17 mouse cellular contexts compared by ENCODE assay signal in the genomic region with DNA sequence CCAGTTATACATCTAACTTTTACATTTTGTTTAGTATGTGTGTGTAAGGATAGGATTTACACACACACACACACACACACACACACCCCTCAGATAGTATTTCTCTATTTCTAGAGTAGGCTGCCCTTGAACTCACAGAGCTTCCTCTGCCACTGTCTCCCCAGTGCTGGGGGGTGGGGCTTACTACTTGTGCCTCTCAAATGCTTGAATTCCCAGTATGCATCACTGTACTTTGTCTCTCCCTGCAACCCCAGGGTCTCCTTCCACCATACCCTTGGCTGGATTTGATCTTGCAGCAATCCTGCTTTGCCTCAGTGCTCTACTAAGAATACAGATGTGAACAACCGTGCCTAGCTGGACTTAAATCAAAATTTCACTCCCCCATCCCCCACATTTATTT. TPM values are rescaled to one million over a fixed set of nuclear protein-coding genes. Genes with fewer than 3 reads are reported as not detected.
DNase-seq lines count a peak whose midpoint lies in the region; ATAC-seq and TF ChIP-seq lines count a peak whose summit lies in the region.
"Had no signal": no experiment of that assay in that cellular context is flagged by ENCODE, and none has a peak within 500 bp of the region (broad histone marks: within the 10 kb centered on the region; RNA-seq: fewer than 3 reads in every experiment).

No protein-coding gene starts in this region.

- WGBS in heart, adult 2 months, result 46% methylated on average over 1 of the region's 1 CpGs
- 71% methylated on average over 1 of the region's 1 CpGs for WGBS in heart, embryonic 11.5 days (ENCODE audit: insufficient replicate concordance)
- 67% methylated on average over 1 of the region's 1 CpGs for WGBS in kidney, embryonic 15.5 days
- WGBS in intestine, embryonic 15.5 days, result 75% methylated on average over 1 of the region's 1 CpGs
- whole genome bisulfite sequencing in forebrain, embryonic 15.5 days, result 82% methylated on average over 1 of the region's 1 CpGs

- no peak for DNase-seq in heart, adult 2 months
- DNase-seq in kidney, adult 9 months, result no peak
- no peak for DNase-seq in adrenal gland, adult 18-20 months (ENCODE audit: low spot score in 2 of 2)
- DNase-seq: cerebellum, postnatal 36 days; right cerebral cortex, postnatal 4 days had no signal

- no peaks in the 10 kb centered on the region for H3K9me3 ChIP-seq in heart, embryonic 11.5 days (replicated peaks; ENCODE audit: control insufficient read depth, low read length)
- H3K9me3 ChIP-seq in kidney, embryonic 15.5 days (replicated peaks), result no peaks in the 10 kb centered on the region
- no peaks in the 10 kb centered on the region for H3K9me3 ChIP-seq in ES-Bruce4 (replicated peaks; ENCODE audit: control insufficient read depth, insufficient read depth, low read length, poor library complexity, severe bottlenecking)
- no peaks in the 10 kb centered on the region for H3K9me3 ChIP-seq in intestine, embryonic 15.5 days
- H3K9me3 ChIP-seq in forebrain, embryonic 15.5 days, result no peaks in the 10 kb centered on the region
- H3K9me3 ChIP-seq: limb, embryonic 10.5 days; midbrain, embryonic 12.5 days had no signal

- peaks cover 28% of the 10 kb centered on the region for H3K4me1 ChIP-seq in heart, adult 2 months (ENCODE audit: control insufficient read depth, insufficient read depth, low read length)
- H3K4me1 ChIP-seq in heart, embryonic 11.5 days (ENCODE audit: control insufficient read depth, insufficient read depth, low read length), result peaks cover 33% of the 10 kb centered on the region
- peaks cover 34% of the 10 kb centered on the region for H3K4me1 ChIP-seq in kidney, embryonic 15.5 days
- peaks cover 5% of the 10 kb centered on the region for H3K4me1 ChIP-seq in ES-Bruce4 (ENCODE audit: control insufficient read depth, insufficient read depth, low read length)
- peaks cover 22% of the 10 kb centered on the region for H3K4me1 ChIP-seq in intestine, embryonic 15.5 days (replicated peaks)
- H3K4me1 ChIP-seq in forebrain, embryonic 15.5 days, result peaks cover 8% of the 10 kb centered on the region; the same call in 1 of the 2 replicates

- H3K36me3 ChIP-seq in heart, adult 2 months (ENCODE audit: control insufficient read depth, insufficient read depth, low read length), result peaks cover 12% of the 10 kb centered on the region
- H3K36me3 ChIP-seq in heart, embryonic 11.5 days (ENCODE audit: control insufficient read depth, insufficient read depth, low read length), result 0 out of 2 replicates have a peak, but pooled peaks cover 4% of the 10 kb centered on the region
- peaks cover 32% of the 10 kb centered on the region for H3K36me3 ChIP-seq in kidney, embryonic 15.5 days
- peaks cover 10% of the 10 kb centered on the region for H3K36me3 ChIP-seq in ES-Bruce4 (ENCODE audit: control insufficient read depth, insufficient read depth, low read length, poor library complexity, severe bottlenecking)
- peaks cover 8% of the 10 kb centered on the region for H3K36me3 ChIP-seq in intestine, embryonic 15.5 days
- no peaks in the 10 kb centered on the region for H3K36me3 ChIP-seq in forebrain, embryonic 15.5 days
- H3K36me3 ChIP-seq: limb, embryonic 10.5 days; midbrain, embryonic 12.5 days had no signal

- no peak for TF ChIP-seq CTCF in heart, adult 2 months (IDR thresholded peaks at IDR 0.05)
- TF ChIP-seq CTCF in ES-Bruce4 (IDR thresholded peaks at IDR 0.05; ENCODE audit: low read depth, low read length), result no peak

- H3K79me2 ChIP-seq in heart, adult 2 months (replicated peaks; ENCODE audit: control insufficient read depth, insufficient read depth, low read length), result no peaks in the 10 kb centered on the region

- H3K27me3 ChIP-seq in heart, adult 2 months (ENCODE audit: control insufficient read depth, insufficient read depth, low read length), result no peaks in the 10 kb centered on the region
- no peaks in the 10 kb centered on the region for H3K27me3 ChIP-seq in heart, embryonic 11.5 days (ENCODE audit: control insufficient read depth, insufficient read depth, low read length)
- H3K27me3 ChIP-seq in kidney, embryonic 15.5 days, result no peaks in the 10 kb centered on the region
- H3K27me3 ChIP-seq in ES-Bruce4 (ENCODE audit: control insufficient read depth, insufficient read depth, low read length, poor library complexity, severe bottlenecking), result no peaks in the 10 kb centered on the region
- no peaks in the 10 kb centered on the region for H3K27me3 ChIP-seq in intestine, embryonic 15.5 days (replicated peaks)
- no peaks in the 10 kb centered on the region for H3K27me3 ChIP-seq in forebrain, embryonic 15.5 days
- H3K27me3 ChIP-seq: midbrain, embryonic 12.5 days had no signal

- TF ChIP-seq POLR2A in heart, adult 2 months (IDR thresholded peaks at IDR 0.05; ENCODE audit: insufficient read depth, low read depth, low read length), result no peak
- no peak for TF ChIP-seq POLR2A in ES-Bruce4 (IDR thresholded peaks at IDR 0.05; ENCODE audit: insufficient read depth, low read length)

- TF ChIP-seq EP300 in heart, adult 2 months (IDR thresholded peaks at IDR 0.05; ENCODE audit: insufficient read depth, low read depth, low read length), result no peak
- no peak for TF ChIP-seq EP300 in ES-Bruce4 (IDR thresholded peaks at IDR 0.05; ENCODE audit: insufficient read depth, low read depth, low read length)

- H3K4me3 ChIP-seq in heart, adult 2 months, result no peak overlapping the region
- H3K4me3 ChIP-seq in heart, embryonic 11.5 days (ENCODE audit: low read depth, low read length), result no peak overlapping the region
- no peak overlapping the region for H3K4me3 ChIP-seq in kidney, embryonic 15.5 days (replicated peaks)
- no peak overlapping the region for H3K4me3 ChIP-seq in ES-Bruce4 (ENCODE audit: low read depth, low read length)
- no peak overlapping the region for H3K4me3 ChIP-seq in intestine, embryonic 15.5 days (replicated peaks)
- H3K4me3 ChIP-seq in forebrain, embryonic 15.5 days, result no peak overlapping the region
- H3K4me3 ChIP-seq: erythroblast, embryonic 14.5 days; left cerebral cortex, adult 2 months; limb, embryonic 10.5 days; midbrain, embryonic 12.5 days had no signal

- peak overlapping the region; percentile 98 for H3K27ac ChIP-seq in heart, adult 2 months
- H3K27ac ChIP-seq in heart, embryonic 11.5 days (ENCODE audit: low read depth, low read length), result no peak overlapping the region
- peak overlapping the region; percentile 19 for H3K27ac ChIP-seq in kidney, embryonic 15.5 days
- peak overlapping the region; percentile 81 for H3K27ac ChIP-seq in ES-Bruce4 (ENCODE audit: insufficient read depth, low read length)
- peak overlapping the region; percentile 51; the same call in 1 of the 2 replicates for H3K27ac ChIP-seq in intestine, embryonic 15.5 days
- no peak overlapping the region for H3K27ac ChIP-seq in forebrain, embryonic 15.5 days (replicated peaks)
- H3K27ac ChIP-seq: left cerebral cortex, adult 2 months; limb, embryonic 10.5 days; macrophage; midbrain, embryonic 12.5 days had no signal

- intact Hi-C loops in heart, adult 2 months (cut with DNase I), result loop anchor here (2.0 to 5.0 kb wide), 4 partner anchors 15 to 183 kb away; no protein-coding TSS in a partner anchor

- no peak overlapping the region for H3K9ac ChIP-seq in heart, adult 2 months (ENCODE audit: low read depth, low read length)
- H3K9ac ChIP-seq in heart, embryonic 11.5 days (ENCODE audit: low read depth, low read length), result no peak overlapping the region
- H3K9ac ChIP-seq in kidney, embryonic 15.5 days, result no peak overlapping the region
- no peak overlapping the region for H3K9ac ChIP-seq in ES-Bruce4 (ENCODE audit: low read depth, poor library complexity, severe bottlenecking)
- H3K9ac ChIP-seq in intestine, embryonic 15.5 days, result no peak overlapping the region
- no peak overlapping the region for H3K9ac ChIP-seq in forebrain, embryonic 15.5 days (replicated peaks)
- H3K9ac ChIP-seq: midbrain, embryonic 12.5 days had no signal

- no peak overlapping the region for H3K4me2 ChIP-seq in heart, embryonic 11.5 days
- no peak overlapping the region for H3K4me2 ChIP-seq in kidney, embryonic 15.5 days
- no peak overlapping the region for H3K4me2 ChIP-seq in intestine, embryonic 15.5 days (replicated peaks)
- H3K4me2 ChIP-seq in forebrain, embryonic 15.5 days (replicated peaks), result no peak overlapping the region
- H3K4me2 ChIP-seq: liver, embryonic 11.5 days; midbrain, embryonic 12.5 days had no signal

- ATAC-seq in heart, embryonic 11.5 days (replicated peaks; ENCODE audit: insufficient number of reproducible peaks, low FRiP score, low TSS enrichment), result no peak
- ATAC-seq in kidney, embryonic 15.5 days (replicated peaks; ENCODE audit: low FRiP score), result no peak
- ATAC-seq in intestine, embryonic 15.5 days, result no peak
- no peak for ATAC-seq in forebrain, embryonic 15.5 days (replicated peaks)
- ATAC-seq: forebrain, embryonic 14.5 days had no signal

RNA-seq across cellular contexts. Expression of gene Nectin2, which starts 3.8 kb away (rescaled TPM):
- total RNA-seq in heart, adult 2 months (2021), result 10 to 100 TPM; 30.2 to 41.4 TPM
- polyA plus RNA-seq in heart, adult 2 months (2012; rRNA removed), result 29.4 and 30.7 TPM in 2 replicates
- polyA plus RNA-seq in heart, embryonic 11.5 days (2014; fragmentation: Nextera tagmentation; extraction: Ambion mirVana), result 87.0 and 100 TPM in 2 replicates
- 130 and 138 TPM in 2 replicates for polyA plus RNA-seq in kidney, embryonic 15.5 days (2015; fragmentation: Nextera tagmentation; extraction: Ambion mirVana)
- polyA plus RNA-seq in ES-Bruce4 (2011; ENCODE audit: insufficient read depth, insufficient read length, low read depth, missing spikeins), result 86.7 and 97.9 TPM in 2 replicates
- 148 and 154 TPM in 2 replicates for polyA plus RNA-seq in intestine, embryonic 15.5 days (2015; fragmentation: Nextera tagmentation; extraction: Ambion mirVana)
- 100 to 1,000 TPM in 1 of 2 experiments, 10 to 100 TPM in 1; 76.9 to 105 TPM for total RNA-seq in adrenal gland, adult 18-20 months (2021)
- 42.6 and 45.3 TPM in 2 replicates for polyA plus RNA-seq in forebrain, embryonic 15.5 days (2015; fragmentation: Nextera tagmentation; extraction: Ambion mirVana)

RNA-seq across cellular contexts. Expression of gene Bcam, which starts 16.8 kb away (rescaled TPM):
- total RNA-seq in heart, adult 2 months (2021), result 100 to 1,000 TPM; 190 to 214 TPM
- polyA plus RNA-seq in heart, adult 2 months (2012; rRNA removed), result 240 and 262 TPM in 2 replicates
- 163 and 173 TPM in 2 replicates for polyA plus RNA-seq in heart, embryonic 11.5 days (2014; fragmentation: Nextera tagmentation; extraction: Ambion mirVana)
- polyA plus RNA-seq in kidney, embryonic 15.5 days (2015; fragmentation: Nextera tagmentation; extraction: Ambion mirVana), result 244 and 257 TPM in 2 replicates
- polyA plus RNA-seq in ES-Bruce4 (2011; ENCODE audit: insufficient read depth, insufficient read length, low read depth, missing spikeins), result 138 and 154 TPM in 2 replicates
- polyA plus RNA-seq in intestine, embryonic 15.5 days (2015; fragmentation: Nextera tagmentation; extraction: Ambion mirVana), result 76.9 and 79.4 TPM in 2 replicates
- total RNA-seq in adrenal gland, adult 18-20 months (2021), result 10 to 100 TPM; 43.2 to 53.2 TPM
- 6.8 TPM in 2 replicates for polyA plus RNA-seq in forebrain, embryonic 15.5 days (2015; fragmentation: Nextera tagmentation; extraction: Ambion mirVana)
- polyA plus RNA-seq: erythroblast, embryonic 14.5 days had no signal

RNA-seq across cellular contexts. Expression of gene Tomm40, which starts 38.8 kb away (rescaled TPM):
- total RNA-seq in heart, adult 2 months (2021), result 10 to 100 TPM; 92.7 to 98.2 TPM
- 81.9 and 91.2 TPM in 2 replicates for polyA plus RNA-seq in heart, adult 2 months (2012; rRNA removed)
- polyA plus RNA-seq in heart, embryonic 11.5 days (2014; fragmentation: Nextera tagmentation; extraction: Ambion mirVana), result 142 and 154 TPM in 2 replicates
- polyA plus RNA-seq in kidney, embryonic 15.5 days (2015; fragmentation: Nextera tagmentation; extraction: Ambion mirVana), result 168 and 177 TPM in 2 replicates
- polyA plus RNA-seq in ES-Bruce4 (2011; ENCODE audit: insufficient read depth, insufficient read length, low read depth, missing spikeins), result 68.2 TPM in 2 replicates
- polyA plus RNA-seq in intestine, embryonic 15.5 days (2015; fragmentation: Nextera tagmentation; extraction: Ambion mirVana), result 208 and 215 TPM in 2 replicates
- total RNA-seq in adrenal gland, adult 18-20 months (2021), result 100 to 1,000 TPM; 123 to 126 TPM
- polyA plus RNA-seq in forebrain, embryonic 15.5 days (2015; fragmentation: Nextera tagmentation; extraction: Ambion mirVana), result 137 and 147 TPM in 2 replicates

RNA-seq across cellular contexts. Expression of gene Cblc, which starts 42.5 kb away (rescaled TPM):
- under 1 TPM; 0.63 to 0.77 TPM for total RNA-seq in heart, adult 2 months (2021)
- polyA plus RNA-seq in heart, adult 2 months (2012; rRNA removed), result 0.41 and 1.2 TPM in 2 replicates
- 0.20 and 0.24 TPM in 2 replicates for polyA plus RNA-seq in heart, embryonic 11.5 days (2014; fragmentation: Nextera tagmentation; extraction: Ambion mirVana)
- polyA plus RNA-seq in kidney, embryonic 15.5 days (2015; fragmentation: Nextera tagmentation; extraction: Ambion mirVana), result 8.3 and 9.1 TPM in 2 replicates
- 17.1 and 23.2 TPM in 2 replicates for polyA plus RNA-seq in ES-Bruce4 (2011; ENCODE audit: insufficient read depth, insufficient read length, low read depth, missing spikeins)
- 24.5 and 26.4 TPM in 2 replicates for polyA plus RNA-seq in intestine, embryonic 15.5 days (2015; fragmentation: Nextera tagmentation; extraction: Ambion mirVana)
- under 1 TPM in 1 of 2 experiments, not detected in 1; 0.64 TPM for total RNA-seq in adrenal gland, adult 18-20 months (2021)
- polyA plus RNA-seq in forebrain, embryonic 15.5 days (2015; fragmentation: Nextera tagmentation; extraction: Ambion mirVana), result not detected in 2 replicates
- total RNA-seq: left cerebral cortex, adult 2 months had no signal
- polyA plus RNA-seq: erythroblast, embryonic 14.5 days; forebrain, embryonic 14.5 days; macrophage had no signal

RNA-seq across cellular contexts. Expression of gene Apoe, which starts 55.1 kb away (rescaled TPM):
- total RNA-seq in heart, adult 2 months (2021), result 100 to 1,000 TPM; 278 to 293 TPM
- 456 and 519 TPM in 2 replicates for polyA plus RNA-seq in heart, adult 2 months (2012; rRNA removed)
- polyA plus RNA-seq in heart, embryonic 11.5 days (2014; fragmentation: Nextera tagmentation; extraction: Ambion mirVana), result 357 and 371 TPM in 2 replicates
- 259 and 340 TPM in 2 replicates for polyA plus RNA-seq in kidney, embryonic 15.5 days (2015; fragmentation: Nextera tagmentation; extraction: Ambion mirVana)
- 1,030 and 1,048 TPM in 2 replicates for polyA plus RNA-seq in ES-Bruce4 (2011; ENCODE audit: insufficient read depth, insufficient read length, low read depth, missing spikeins)
- 296 and 325 TPM in 2 replicates for polyA plus RNA-seq in intestine, embryonic 15.5 days (2015; fragmentation: Nextera tagmentation; extraction: Ambion mirVana)
- 1,000 to 10,000 TPM; 1,225 to 1,306 TPM for total RNA-seq in adrenal gland, adult 18-20 months (2021)
- 236 and 265 TPM in 2 replicates for polyA plus RNA-seq in forebrain, embryonic 15.5 days (2015; fragmentation: Nextera tagmentation; extraction: Ambion mirVana)

Comparison
In these comparisons a context has a peak if more than half of its experiments do, and no peak if none do; other contexts are left out.
1. H3K27ac ChIP-seq: peak in heart, adult 2 months (single experiment), kidney, embryonic 15.5 days (single experiment), ES-Bruce4 (single experiment) and intestine, embryonic 15.5 days (single experiment); none in heart, embryonic 11.5 days (single experiment) and forebrain, embryonic 15.5 days (single experiment).